Mouse (Mus musculus) intestine, embryonic 15.5 days (tissue): Measurements from ENCODE around the gene Serpina1a. TPM values are rescaled to one million over a fixed set of nuclear protein-coding genes. Genes with fewer than 3 reads are reported as not detected.
"Not testable (repeated sequence)": the region's sequence is repeated elsewhere in the genome, so short reads cannot be mapped to it uniquely, and the experiment has no call there.

Experiments used
- ATAC-seq: fragments of 200-750 bp; cut with Nextera tagmentation; 2 replicates; pipeline ENCODE4 v1.8.0; 2017; ENCODE audit warnings: moderate TSS enrichment, moderate library complexity
- H3K27ac ChIP-seq: fragments of 300-500 bp; sonication (generic); 2 replicates; pipeline ENCODE4 v1.5.1; 2015; ENCODE audit warnings: mild to moderate bottlenecking, inconsistent platforms
- H3K27me3 ChIP-seq: fragments of 300-500 bp; sonication (generic); replicated peaks from 2 replicates; pipeline ENCODE4 v1.6.1; 2015; ENCODE audit warnings: inconsistent platforms
- H3K36me3 ChIP-seq: fragments of 300-500 bp; sonication (generic); 2 replicates; pipeline ENCODE4 v1.6.1; 2015; ENCODE audit warnings: inconsistent platforms
- H3K4me1 ChIP-seq: fragments of 300-500 bp; sonication (generic); replicated peaks from 2 replicates; pipeline ENCODE4 v1.6.1; 2015; ENCODE audit warnings: inconsistent platforms
- H3K4me2 ChIP-seq: fragments of 300-500 bp; sonication (generic); replicated peaks from 2 replicates; pipeline ENCODE4 v1.6.1; 2015; ENCODE audit warnings: mild to moderate bottlenecking, inconsistent platforms
- H3K4me3 ChIP-seq: fragments of 300-500 bp; sonication (generic); replicated peaks from 2 replicates; pipeline ENCODE4 v1.5.1; 2015; ENCODE audit warnings: inconsistent platforms
- H3K9ac ChIP-seq: fragments of 300-500 bp; sonication (generic); 2 replicates; pipeline ENCODE4 v1.6.1; 2015; ENCODE audit warnings: inconsistent platforms
- H3K9me3 ChIP-seq: fragments of 300-500 bp; sonication (generic); 2 replicates; pipeline ENCODE4 v1.6.1; 2016; ENCODE audit warnings: inconsistent platforms
- WGBS: fragments of 180-500 bp; shearing (Covaris S2); methylation state at CpG from one replicate; pipeline ENCODE4 v1.1.7; 2015; 5-methylcytosine and 5-hydroxymethylcytosine counted together
- polyA plus RNA-seq: library from polyadenylated mRNA; unstranded; fragments of >200 nt; fragmentation: Nextera tagmentation; extraction: Ambion mirVana; gene quantifications from 2 replicates; pipeline ENCODE4 v1.2.1, GENCODE M21; 2015

Gene Serpina1a
- 31.2 and 33.0 TPM in 2 replicates for polyA plus RNA-seq

DNA sequence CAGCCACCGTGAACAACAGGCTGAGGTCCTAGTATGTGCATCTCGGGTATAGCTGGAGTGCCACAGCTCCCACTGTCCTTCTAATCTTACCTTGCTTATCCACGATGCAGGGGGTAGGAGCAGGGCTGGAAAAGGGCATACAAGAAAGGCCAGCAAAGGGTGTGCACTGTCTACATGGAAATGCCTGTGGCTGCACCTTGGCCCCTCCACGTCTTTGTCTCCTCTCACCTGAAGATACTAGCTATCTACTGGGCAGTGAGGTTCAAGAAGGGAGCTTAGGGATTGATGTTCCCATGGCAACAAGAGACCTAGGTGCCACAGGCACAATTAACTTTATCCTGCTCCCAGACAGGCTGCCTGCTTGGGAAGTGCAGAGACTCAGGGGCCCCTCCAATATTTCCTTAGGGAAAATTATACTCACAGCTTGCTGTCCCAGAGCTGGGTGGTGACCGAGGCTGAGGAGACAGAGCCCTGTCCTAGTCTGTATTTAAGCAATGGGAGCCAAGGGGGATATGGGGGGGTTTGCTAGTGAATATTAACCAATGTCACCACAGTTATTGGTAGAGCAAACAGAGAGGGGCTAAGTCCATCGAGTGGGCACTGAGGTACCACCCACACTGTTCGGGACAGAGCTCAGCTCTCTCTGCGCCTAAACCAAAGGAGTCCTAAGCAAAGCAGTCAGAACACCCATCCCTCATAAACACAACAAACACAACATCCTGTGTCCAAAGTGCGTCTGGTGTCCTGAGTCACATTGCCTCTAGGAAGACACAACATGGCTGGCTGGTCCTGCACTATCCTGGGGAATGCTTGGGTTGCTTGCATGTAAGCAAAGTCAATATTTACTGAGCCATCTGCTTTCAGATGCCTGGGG, at the start of gene Serpina1a:
Gene Serpina1a, minus strand, starts transcription at position 462 of the 874 bp plus-strand sequence.
- H3K4me1 ChIP-seq, H3K9ac ChIP-seq, H3K4me2 ChIP-seq, H3K36me3 ChIP-seq, H3K27me3 ChIP-seq, H3K9me3 ChIP-seq, H3K4me3 ChIP-seq, H3K27ac ChIP-seq: not testable (repeated sequence)
- 60% methylated on average over 9 of the region's 9 CpGs for WGBS
- peak; percentile 82 for ATAC-seq

DNA sequence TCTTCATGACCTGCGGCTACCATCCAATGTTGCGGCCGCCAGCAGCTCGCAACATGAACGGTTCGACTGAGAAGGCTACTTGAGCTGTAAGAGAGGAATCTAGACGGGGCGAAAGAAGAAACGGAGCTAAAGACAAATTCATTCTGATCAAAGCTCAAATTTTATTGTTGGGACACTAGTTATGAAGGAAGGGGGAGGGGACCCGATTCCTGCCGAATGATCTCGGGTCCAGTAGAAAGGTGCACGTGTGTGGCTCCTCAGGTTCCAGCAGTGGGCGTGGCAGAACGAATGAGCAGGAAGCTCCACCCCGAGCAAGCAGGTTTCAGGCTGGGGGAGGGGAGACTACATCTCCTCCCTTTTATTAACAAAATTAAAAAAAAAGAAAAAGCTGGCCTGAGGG, 45.8 kb upstream of the Serpina1a start:
- H3K9me3 ChIP-seq, H3K27ac ChIP-seq, H3K27me3 ChIP-seq, H3K9ac ChIP-seq, H3K36me3 ChIP-seq, ATAC-seq, H3K4me1 ChIP-seq, H3K4me2 ChIP-seq, H3K4me3 ChIP-seq: not testable (repeated sequence)
- 95% methylated on average over 12 of the region's 16 CpGs for WGBS

DNA sequence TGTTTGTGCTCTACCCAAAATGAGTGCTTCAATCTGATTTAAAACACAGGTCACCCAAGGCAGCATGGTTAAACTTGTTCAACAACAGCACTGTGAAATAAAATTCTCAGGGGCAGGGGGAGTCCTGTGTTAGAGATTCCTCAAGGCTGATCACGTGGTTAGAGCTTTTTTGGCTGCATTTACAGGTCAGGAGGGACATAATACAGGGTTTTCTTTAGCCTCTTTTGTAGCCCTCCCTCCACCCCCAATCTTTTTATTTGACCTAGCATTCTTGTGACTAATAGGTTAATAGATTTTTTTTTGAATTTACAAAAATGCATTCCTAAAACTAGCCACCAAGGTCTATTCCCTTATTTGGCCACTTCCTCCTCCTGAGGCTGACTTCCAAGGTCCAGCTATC, 44.4 kb upstream of the Serpina1a start:
- not testable (repeated sequence) for H3K27ac ChIP-seq, H3K4me2 ChIP-seq, H3K36me3 ChIP-seq, H3K4me3 ChIP-seq, H3K9me3 ChIP-seq, ATAC-seq, H3K27me3 ChIP-seq, H3K9ac ChIP-seq, H3K4me1 ChIP-seq
- 23% methylated on average over 1 of the region's 1 CpGs for WGBS

DNA sequence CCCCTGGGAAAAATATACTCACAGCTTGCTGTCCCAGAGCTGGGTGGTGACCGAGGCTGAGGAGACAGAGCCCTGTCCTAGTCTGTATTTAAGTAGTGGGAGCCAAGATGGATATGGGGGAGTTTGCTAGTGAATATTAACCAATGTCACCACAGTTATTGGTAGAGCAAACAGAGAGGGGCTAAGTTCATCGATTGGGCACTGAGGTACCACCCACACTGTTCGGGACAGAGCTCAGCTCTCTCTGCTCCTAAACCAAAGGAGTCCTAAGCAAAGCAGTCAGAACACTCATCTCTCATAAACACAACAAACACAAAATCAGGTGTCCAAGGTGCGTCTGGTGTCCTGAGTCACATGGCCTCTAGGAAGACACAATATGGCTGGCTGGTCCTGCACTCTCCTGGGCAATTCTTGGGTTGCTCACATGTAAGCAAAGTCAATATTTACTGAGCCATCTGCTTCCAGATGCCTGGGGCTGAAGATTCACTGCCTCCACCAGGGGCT, 41.5 kb upstream of the Serpina1a start, which contains the start of gene Serpina1c:
Gene Serpina1c, minus strand, starts transcription at position 51 of the 504 bp plus-strand sequence.
- not testable (repeated sequence) for H3K9ac ChIP-seq, H3K4me3 ChIP-seq, H3K9me3 ChIP-seq, H3K4me1 ChIP-seq, H3K36me3 ChIP-seq, H3K27ac ChIP-seq, ATAC-seq, H3K27me3 ChIP-seq, H3K4me2 ChIP-seq
- WGBS: 63% methylated on average over 4 of the region's 4 CpGs

DNA sequence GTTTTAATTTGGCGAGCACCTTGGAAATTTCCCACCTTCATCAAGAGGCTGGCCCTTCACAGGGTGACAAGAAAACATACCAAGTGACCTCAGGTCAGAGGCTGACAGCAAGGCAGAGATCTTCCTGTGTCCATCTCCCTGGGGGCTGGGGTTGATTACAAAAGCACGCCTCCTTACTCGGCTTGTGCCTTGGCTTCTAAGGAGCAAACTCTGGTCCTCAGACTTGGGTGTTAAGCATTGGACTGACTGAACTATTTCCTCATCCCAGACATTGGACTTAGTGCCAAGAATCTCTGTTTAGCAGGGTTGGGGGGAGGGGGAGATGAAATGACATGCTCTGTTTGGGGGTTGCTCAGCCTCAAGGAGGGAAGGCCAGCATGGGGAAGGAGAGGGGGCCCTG, 38.6 kb upstream of the Serpina1a start:
- H3K4me1 ChIP-seq, ATAC-seq, H3K4me2 ChIP-seq, H3K36me3 ChIP-seq, H3K9ac ChIP-seq, H3K9me3 ChIP-seq, H3K27ac ChIP-seq, H3K27me3 ChIP-seq, H3K4me3 ChIP-seq: not testable (repeated sequence)
- WGBS: 84% methylated on average over 3 of the region's 3 CpGs

DNA sequence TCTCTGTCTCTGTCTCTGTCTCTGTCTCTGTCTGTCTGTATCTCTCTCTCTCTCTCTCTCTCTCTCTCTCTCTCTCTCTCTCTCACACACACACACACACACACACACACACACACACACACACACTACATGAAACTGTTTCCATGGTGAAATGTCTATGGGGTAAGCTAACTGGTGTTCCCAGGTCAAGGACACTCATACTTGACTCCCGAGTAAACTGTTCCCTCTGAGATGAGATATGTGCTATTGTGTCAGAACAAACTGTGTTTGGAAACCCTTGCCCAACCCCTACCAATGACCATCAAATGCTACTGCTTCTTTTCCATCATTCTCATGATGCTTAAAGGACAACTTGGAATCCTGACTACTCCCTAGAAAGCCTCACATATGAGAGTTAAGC, 3.5 kb upstream of the Serpina1a start:
- not testable (repeated sequence) for H3K27me3 ChIP-seq, H3K36me3 ChIP-seq, H3K9ac ChIP-seq, H3K9me3 ChIP-seq, H3K4me3 ChIP-seq, H3K27ac ChIP-seq, H3K4me2 ChIP-seq, H3K4me1 ChIP-seq, ATAC-seq
- 54% methylated on average over 1 of the region's 1 CpGs for WGBS

DNA sequence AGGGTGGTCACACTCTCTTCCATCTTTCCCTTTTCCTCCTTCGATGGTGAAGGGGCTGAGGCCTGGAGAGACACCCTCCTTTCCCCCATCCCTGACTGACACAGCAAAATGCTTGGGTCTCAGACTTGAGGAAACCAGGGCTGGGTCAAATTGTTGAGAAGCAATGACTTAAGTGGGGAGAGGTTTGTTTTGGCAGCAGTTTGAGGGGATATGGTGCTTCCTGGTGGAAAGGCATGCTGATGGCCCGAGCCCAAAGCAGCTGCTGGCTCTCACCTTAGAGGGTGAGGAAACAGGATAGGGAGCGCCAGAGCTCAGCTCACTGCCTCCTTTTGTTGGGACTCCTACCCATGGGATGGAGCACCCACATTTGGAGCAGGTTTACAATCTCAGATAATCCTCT, 2.4 kb downstream of the Serpina1a start:
- ATAC-seq: no peak
- Histone ChIP-seq H3K4me2 (no peak overlapping the region), H3K4me3 (no peak overlapping the region), H3K9ac (no peak overlapping the region), H3K9me3 (no peaks in the 10 kb centered on the region), H3K27ac (no peak overlapping the region), H3K36me3 (no peaks in the 10 kb centered on the region), H3K27me3 (no peaks in the 10 kb centered on the region), H3K4me1 (no peaks in the 10 kb centered on the region)
- WGBS: 90% methylated on average over 3 of the region's 3 CpGs

DNA sequence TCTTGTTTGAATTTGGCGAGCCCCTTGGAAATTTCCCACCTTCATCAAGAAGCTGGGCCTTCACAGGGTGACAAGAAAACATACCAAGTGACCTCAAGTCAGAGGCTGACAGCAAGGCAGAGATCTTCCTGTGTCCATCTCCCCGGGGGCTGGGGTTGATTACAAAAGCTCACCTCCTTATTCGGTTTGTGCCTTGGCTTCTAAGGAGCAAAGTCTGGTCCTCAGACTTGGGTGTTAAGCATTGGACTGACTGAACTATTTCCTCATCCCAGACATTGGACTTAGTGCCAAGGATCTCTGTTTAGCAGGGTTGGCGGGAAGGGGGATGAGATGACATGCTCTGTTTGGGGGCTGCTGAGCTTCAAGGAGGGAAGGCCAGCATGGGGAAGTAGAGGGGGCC, 2.8 kb downstream of the Serpina1a start:
- not testable (repeated sequence) for H3K27ac ChIP-seq, H3K4me2 ChIP-seq, H3K4me1 ChIP-seq, H3K9me3 ChIP-seq, H3K9ac ChIP-seq, H3K27me3 ChIP-seq, H3K36me3 ChIP-seq, ATAC-seq, H3K4me3 ChIP-seq
- 74% methylated on average over 3 of the region's 4 CpGs for WGBS

DNA sequence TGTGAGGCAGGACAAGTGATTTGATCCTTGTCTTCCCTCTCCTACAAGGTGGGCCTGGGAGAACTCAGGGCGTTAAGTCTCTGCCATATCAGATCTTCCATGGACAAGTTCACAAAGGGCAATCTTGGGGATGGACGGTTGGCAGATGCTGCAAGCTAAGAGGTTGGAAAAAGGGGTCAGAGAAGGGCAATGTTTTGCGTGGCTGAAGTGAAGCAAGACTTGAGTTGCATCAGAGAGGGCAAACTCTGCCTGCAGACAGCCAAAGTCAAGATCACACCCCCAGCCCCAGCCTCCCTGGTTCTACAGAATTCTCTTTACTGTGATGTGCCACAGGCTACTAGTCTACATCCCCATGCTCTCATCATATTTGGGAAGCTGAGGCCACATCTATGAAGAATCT, 3.8 kb downstream of the Serpina1a start:
- not testable (repeated sequence) for ATAC-seq, H3K36me3 ChIP-seq, H3K4me2 ChIP-seq, H3K9me3 ChIP-seq, H3K4me3 ChIP-seq, H3K4me1 ChIP-seq, H3K27me3 ChIP-seq, H3K27ac ChIP-seq, H3K9ac ChIP-seq
- 80% methylated on average over 3 of the region's 3 CpGs for WGBS

DNA sequence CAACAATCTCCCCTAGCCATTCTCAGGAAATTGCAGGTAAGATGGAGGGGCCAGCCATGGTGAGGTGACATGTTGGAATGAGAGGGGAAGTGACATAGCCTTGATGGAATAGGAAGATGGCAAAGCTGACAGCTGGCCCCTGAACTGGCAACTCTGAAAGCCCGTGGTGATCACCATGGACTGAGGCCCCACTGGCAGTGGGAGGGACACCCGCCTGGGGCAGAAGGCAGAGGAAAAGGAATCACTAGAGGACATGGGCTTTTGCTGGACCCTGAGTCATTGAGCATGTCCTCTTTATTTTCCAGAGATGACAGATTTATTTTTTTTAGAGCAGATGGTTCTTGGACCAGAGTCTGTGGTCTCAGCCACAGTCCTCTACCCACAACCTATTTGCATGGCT, 10.3 kb downstream of the Serpina1a start:
- H3K4me1 ChIP-seq, H3K36me3 ChIP-seq, H3K4me3 ChIP-seq, H3K27me3 ChIP-seq, H3K4me2 ChIP-seq, H3K9ac ChIP-seq, H3K9me3 ChIP-seq, H3K27ac ChIP-seq, ATAC-seq: not testable (repeated sequence)
- 87% methylated on average over 2 of the region's 2 CpGs for WGBS

DNA sequence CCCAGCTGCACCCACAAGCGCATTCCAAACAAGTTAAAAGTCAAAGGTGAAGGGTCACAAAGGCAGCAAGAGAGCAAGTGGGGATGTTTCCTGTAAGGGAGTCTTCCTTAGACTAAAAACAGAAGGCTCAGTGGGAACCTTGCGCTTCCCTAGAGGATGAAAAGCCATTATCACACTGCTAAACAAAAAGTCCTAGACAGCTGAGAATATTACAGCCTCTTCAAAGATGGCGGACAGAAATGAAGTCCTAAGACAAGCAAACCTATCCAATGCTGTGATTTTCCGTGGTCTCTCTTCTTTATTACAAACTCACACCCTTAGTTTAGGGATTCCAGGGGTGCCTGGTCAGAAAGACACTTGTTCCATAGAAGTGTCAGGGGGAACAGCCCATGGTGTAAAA, 33.1 kb downstream of the Serpina1a start, which contains the start of gene Serpina1b:
Gene Serpina1b, minus strand, starts transcription at position 101 of the 400 bp plus-strand sequence.
- H3K36me3 ChIP-seq, H3K27ac ChIP-seq, H3K4me3 ChIP-seq, H3K9ac ChIP-seq, H3K27me3 ChIP-seq, H3K9me3 ChIP-seq, H3K4me1 ChIP-seq, ATAC-seq, H3K4me2 ChIP-seq: not testable (repeated sequence)
- WGBS: 78% methylated on average over 4 of the region's 4 CpGs

DNA sequence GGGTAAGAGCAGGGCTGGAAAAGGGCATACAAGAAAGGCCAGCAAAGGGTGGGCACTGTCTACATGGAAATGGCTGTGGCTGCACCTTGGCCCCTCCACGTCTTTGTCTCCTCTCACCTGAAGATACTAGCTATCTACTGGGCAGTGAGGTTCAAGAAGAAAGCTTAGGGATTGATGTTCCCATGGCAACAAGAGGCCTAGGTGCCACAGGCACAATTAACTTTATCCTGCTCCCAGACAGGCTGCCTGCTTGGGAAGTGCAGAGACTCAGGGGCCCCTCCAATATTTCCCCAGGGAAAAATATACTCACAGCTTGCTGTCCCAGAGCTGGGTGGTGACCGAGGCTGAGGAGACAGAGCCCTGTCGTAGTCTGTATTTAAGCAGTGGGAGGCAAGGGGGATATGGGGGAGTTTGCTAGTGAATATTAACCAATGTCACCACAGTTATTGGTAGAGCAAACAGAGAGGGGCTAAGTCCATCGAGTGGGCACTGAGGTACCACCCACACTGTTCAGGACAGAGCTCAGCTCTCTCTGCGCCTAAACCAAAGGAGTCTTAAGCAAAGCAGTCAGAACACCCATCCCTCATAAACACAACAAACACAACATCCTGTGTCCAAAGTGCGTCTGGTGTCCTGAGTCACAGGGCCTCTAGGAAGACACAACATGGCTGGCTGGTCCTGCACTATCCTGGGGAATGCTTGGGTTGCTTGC, 35.5 kb downstream of the Serpina1a start:
- H3K27me3 ChIP-seq, H3K4me1 ChIP-seq, H3K9me3 ChIP-seq, H3K9ac ChIP-seq, H3K36me3 ChIP-seq: not testable (repeated sequence)
- ATAC-seq: peak; percentile 89
- Histone ChIP-seq H3K4me2 (peak overlapping the region; percentile 31), H3K4me3 (peak overlapping the region; percentile 12; the same call in 1 of the 2 replicates), H3K27ac (peak overlapping the region; percentile 56; the same call in 1 of the 2 replicates)
- 58% methylated on average over 6 of the region's 6 CpGs for WGBS
